Mouse (Mus musculus): Measurements from ENCODE around the gene Pfkfb2. TPM values are rescaled to one million over a fixed set of nuclear protein-coding genes. Genes with fewer than 3 reads are reported as not detected.

The Pfkfb2 gene
- total and polyA plus RNA-seq, 3 experiments = 13.6 to 13.9 TPM; not detected in 1

- peaks cover 0 to 26% of the 10 kb centered on the region in 2 experiments for H3K4me1 ChIP-seq (ENCODE audit: control insufficient read depth in 1 of 2, insufficient read depth in 2 of 2, low read length in 2 of 2)
- H3K9ac ChIP-seq (ENCODE audit: control insufficient read depth, low read depth, low read length, poor library complexity, severe bottlenecking) = no peak within 1 kb of the TSS; the same call in 1 of the 2 replicates
- no peaks in the 10 kb centered on the region for H3K9me3 ChIP-seq (replicated peaks; ENCODE audit: insufficient read depth, low read length)
- no peaks in the 10 kb centered on the region for H3K79me2 ChIP-seq (ENCODE audit: control insufficient read depth, insufficient read depth, low read length, poor library complexity)
- peaks cover 0 to 20% of the 10 kb centered on the region in 2 experiments; a peak in 2 of 4 replicates for H3K36me3 ChIP-seq (ENCODE audit: control insufficient read depth in 1 of 2, insufficient read depth in 2 of 2, low read length in 2 of 2)
- H3K4me3 ChIP-seq (ENCODE audit: control insufficient read depth in 1 of 2, insufficient read depth in 1 of 2, low read depth in 2 of 2, low read length in 2 of 2) = peak within 1 kb of the TSS in 1 of 2 experiments; percentile 38; a peak in 1 of 4 replicates
- H3K27ac ChIP-seq (ENCODE audit: control insufficient read depth, low read depth, low read length) = peak within 1 kb of the TSS; percentile 41; the same call in 1 of the 2 replicates
- peak; percentile 44 for DNase-seq (ENCODE audit: low read depth, low spot score)
- TF ChIP-seq GABPA (IDR thresholded peaks at IDR 0.05; ENCODE audit: low read depth, low read length) (no peak), E2F4 (IDR thresholded peaks at IDR 0.05; ENCODE audit: borderline replicate concordance, low read depth, low read length) (no peak), MEF2A (IDR thresholded peaks at IDR 0.05; ENCODE audit: extremely low read depth, insufficient replicate concordance, low read depth, low read length, poor library complexity, severe bottlenecking) (no peak), TAL1 (IDR thresholded peaks at IDR 0.05; ENCODE audit: low read length) (no peak), KAT2A (conservative IDR thresholded peaks at IDR 0.05; ENCODE audit: low read depth, low read length) (no peak), USF1 (IDR thresholded peaks at IDR 0.05; ENCODE audit: low read depth, low read length) (no peak), MYC (IDR thresholded peaks at IDR 0.05; ENCODE audit: low read depth, low read length) (no peak), UBTF (IDR thresholded peaks at IDR 0.05; ENCODE audit: borderline replicate concordance, insufficient read depth, low read depth, low read length) (no peak), POLR2A (IDR thresholded peaks at IDR 0.05; ENCODE audit: control insufficient read depth in 1 of 2, insufficient read depth in 1 of 2, low read depth in 1 of 2, low read length in 2 of 2, poor library complexity in 1 of 2) (no peak), NRF1 (IDR thresholded peaks at IDR 0.05; ENCODE audit: insufficient read depth, low read depth, low read length, poor library complexity, severe bottlenecking) (no peak), MAZ (IDR thresholded peaks at IDR 0.05; ENCODE audit: low read depth, low read length) (no peak), CHD1 (IDR thresholded peaks at IDR 0.05; ENCODE audit: low read depth, low read length) (no peak), ZNF384 (IDR thresholded peaks at IDR 0.05; ENCODE audit: low read depth, low read length) (no peak), ELF1 (IDR thresholded peaks at IDR 0.05; ENCODE audit: low read depth, low read length) (no peak), MAX (IDR thresholded peaks at IDR 0.05; ENCODE audit: low read length) (no peak), ZC3H11A (IDR thresholded peaks at IDR 0.05; ENCODE audit: low read depth, low read length) (no peak), SIN3A (IDR thresholded peaks at IDR 0.05; ENCODE audit: low read length) (no peak), HCFC1 (IDR thresholded peaks at IDR 0.05; ENCODE audit: low read depth, low read length) (no peak), SMC3 (IDR thresholded peaks at IDR 0.05; ENCODE audit: low read depth, low read length) (no peak)
- H3K27me3 ChIP-seq (ENCODE audit: control insufficient read depth in 1 of 2, insufficient read depth in 2 of 2, low read length in 2 of 2) = no peaks in the 10 kb centered on the region
Observed at GRCm38 (mm10) chr1:130731741-130732337, 2.8 kb upstream of the Pfkfb2 start, which contains the start of gene AA986860. Gene AA986860 (plus strand): TSS chr1:130731976.

- TF ChIP-seq MAX (IDR thresholded peaks at IDR 0.05; ENCODE audit: low read length) (no peak), CHD1 (IDR thresholded peaks at IDR 0.05; ENCODE audit: low read depth, low read length) (no peak), CHD2 (IDR thresholded peaks at IDR 0.05; ENCODE audit: low read length) (no peak), TCF12 (IDR thresholded peaks at IDR 0.05; ENCODE audit: low read depth, low read length) (no peak), ZC3H11A (IDR thresholded peaks at IDR 0.05; ENCODE audit: low read depth, low read length) (no peak), TBP (IDR thresholded peaks at IDR 0.05; ENCODE audit: low read depth, low read length) (no peak), UBTF (IDR thresholded peaks at IDR 0.05; ENCODE audit: borderline replicate concordance, insufficient read depth, low read depth, low read length) (no peak), ZKSCAN1 (IDR thresholded peaks at IDR 0.05; ENCODE audit: low read depth, low read length) (no peak), SIN3A (IDR thresholded peaks at IDR 0.05; ENCODE audit: low read length) (no peak)
- Histone ChIP-seq H3K27me3 (ENCODE audit: control insufficient read depth in 1 of 2, insufficient read depth in 2 of 2, low read length in 2 of 2) (no peaks in the 10 kb centered on the region), H3K79me2 (ENCODE audit: control insufficient read depth, insufficient read depth, low read length, poor library complexity) (no peaks in the 10 kb centered on the region), H3K4me3 (ENCODE audit: control insufficient read depth in 1 of 2, insufficient read depth in 1 of 2, low read depth in 2 of 2, low read length in 2 of 2) (no peak overlapping the region), H3K27ac (ENCODE audit: control insufficient read depth, low read depth, low read length) (no peak overlapping the region), H3K9me3 (replicated peaks; ENCODE audit: insufficient read depth, low read length) (no peaks in the 10 kb centered on the region), H3K9ac (ENCODE audit: control insufficient read depth, low read depth, low read length, poor library complexity, severe bottlenecking) (no peak overlapping the region), H3K4me1 (ENCODE audit: control insufficient read depth in 1 of 2, insufficient read depth in 2 of 2, low read length in 2 of 2) (peaks cover 0 to 21% of the 10 kb centered on the region in 2 experiments; a peak in 3 of 4 replicates), H3K36me3 (ENCODE audit: control insufficient read depth in 1 of 2, insufficient read depth in 2 of 2, low read length in 2 of 2) (peaks cover 0 to 20% of the 10 kb centered on the region in 2 experiments; a peak in 2 of 4 replicates)
- no peak for DNase-seq (ENCODE audit: low read depth, low spot score)
Observed at GRCm38 (mm10) chr1:130728708-130729107, 345 bp downstream of the Pfkfb2 start.
